Mouse (Mus musculus) adrenal gland, adult 8-10 months (tissue): ENCODE measurements around the gene Cacnb4. TPM values are rescaled to one million over a fixed set of nuclear protein-coding genes. Genes with fewer than 3 reads are reported as not detected.

Source experiments
- DNase-seq: peaks from one replicate; pipeline ENCODE4 v3.0.0; 2022
- total RNA-seq, 4 experiments: library from RNA; stranded (reverse); gene quantifications; 2 replicates each; pipeline ENCODE4 v1.2.4; 2022

Cacnb4 gene
- total RNA-seq, 4 experiments from 2014 or later, result 0.17 to 1.5 (median 0.64) TPM

DNA sequence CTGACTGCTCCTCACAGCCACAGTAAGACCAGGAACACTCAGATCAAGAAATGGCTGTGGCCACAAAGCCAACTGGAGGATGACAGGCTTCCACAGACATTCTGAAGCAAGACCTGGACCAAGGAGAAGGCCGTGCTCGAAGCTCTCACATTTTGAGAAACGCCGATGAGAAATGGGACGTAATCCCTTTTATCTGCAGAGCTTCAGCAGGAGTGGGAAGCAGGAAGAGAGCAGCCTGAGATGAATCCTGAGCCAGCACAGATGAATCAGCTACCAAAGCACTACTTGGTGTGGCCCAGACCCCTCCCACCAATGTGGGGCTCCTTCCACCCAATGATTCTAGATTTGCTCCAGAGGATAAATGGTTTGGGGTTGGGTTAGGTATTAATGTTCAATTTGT, 113.4 kb downstream of the Cacnb4 start:
- DNase-seq, result no peak

DNA sequence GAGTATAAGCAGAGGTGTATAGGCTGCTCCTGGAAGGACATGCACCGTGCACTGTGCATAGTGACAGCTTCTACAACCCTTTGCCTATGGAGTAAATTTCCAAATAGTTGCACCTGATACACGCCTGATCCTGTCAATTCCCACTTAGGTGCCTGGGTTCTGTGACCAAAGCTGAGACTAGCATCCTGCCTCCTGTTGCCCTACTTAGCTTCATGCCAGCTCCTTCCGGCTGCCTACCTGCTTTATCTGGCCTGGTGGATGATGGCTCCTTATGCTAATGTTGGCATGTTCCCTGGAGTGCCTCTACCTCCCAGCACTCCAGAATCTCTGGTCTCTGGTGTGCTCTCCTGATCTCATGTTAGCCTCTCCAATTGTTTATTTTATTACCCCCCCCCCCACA, 114.3 kb downstream of the Cacnb4 start:
- DNase-seq, result no peak

DNA sequence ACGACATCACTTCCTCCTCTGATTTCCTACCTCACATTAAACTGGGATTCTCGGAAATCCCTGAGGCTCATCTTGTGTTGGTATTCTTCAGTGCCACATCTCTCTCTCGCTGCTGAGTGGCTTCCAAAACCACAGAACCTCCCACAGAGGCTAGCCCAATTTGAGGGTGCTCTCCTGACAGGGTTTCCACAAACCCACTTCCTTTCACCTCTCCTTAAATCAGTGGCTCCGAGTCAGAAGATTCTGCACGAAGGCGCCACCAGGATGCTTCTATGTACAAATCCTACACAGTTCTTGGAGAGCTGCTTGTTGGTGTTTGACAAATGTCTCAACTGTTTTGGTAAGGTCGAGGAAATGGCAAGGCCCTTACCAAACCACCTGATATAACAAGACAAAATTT, 115.5 kb downstream of the Cacnb4 start:
- no peak for DNase-seq

DNA sequence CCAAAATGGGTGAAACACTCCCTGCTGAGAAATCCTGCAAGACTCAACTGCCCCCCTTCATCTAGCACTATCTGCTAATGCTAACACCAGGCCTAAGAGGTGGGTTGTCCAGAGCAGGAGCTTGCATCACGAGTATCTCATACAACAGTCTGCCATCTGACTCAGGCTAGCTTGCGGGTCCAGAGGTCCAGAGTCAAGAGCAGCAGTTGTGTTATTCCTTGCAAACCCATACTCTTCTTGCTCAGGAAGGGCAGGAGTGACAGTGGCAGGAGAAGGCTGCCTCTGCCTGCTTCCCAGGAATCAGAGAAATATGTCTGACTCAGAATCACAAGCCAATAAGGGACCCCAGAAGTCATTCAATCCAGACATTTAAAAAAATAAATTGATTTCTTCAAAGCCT, 116.4 kb downstream of the Cacnb4 start:
- DNase-seq, result no peak

DNA sequence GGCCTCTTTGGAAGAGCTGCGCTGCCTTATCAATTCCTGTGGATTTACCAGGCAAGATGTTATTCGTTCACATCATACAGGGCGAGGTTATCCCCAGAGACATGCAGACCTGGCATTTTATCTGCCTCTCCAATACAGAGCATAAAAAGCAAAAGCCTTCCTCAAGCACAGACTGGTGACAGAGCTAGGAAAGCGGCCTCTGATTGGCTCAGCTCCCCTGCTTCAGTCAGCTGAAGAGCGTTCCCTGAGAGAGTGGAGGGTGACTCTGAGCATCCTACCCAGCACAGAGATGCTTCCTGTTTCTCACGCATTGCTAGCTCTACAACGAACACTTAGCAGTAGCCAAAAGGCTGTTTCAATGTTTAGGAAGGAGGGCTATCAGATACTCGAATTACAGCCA, 118.2 kb downstream of the Cacnb4 start:
- no peak for DNase-seq

DNA sequence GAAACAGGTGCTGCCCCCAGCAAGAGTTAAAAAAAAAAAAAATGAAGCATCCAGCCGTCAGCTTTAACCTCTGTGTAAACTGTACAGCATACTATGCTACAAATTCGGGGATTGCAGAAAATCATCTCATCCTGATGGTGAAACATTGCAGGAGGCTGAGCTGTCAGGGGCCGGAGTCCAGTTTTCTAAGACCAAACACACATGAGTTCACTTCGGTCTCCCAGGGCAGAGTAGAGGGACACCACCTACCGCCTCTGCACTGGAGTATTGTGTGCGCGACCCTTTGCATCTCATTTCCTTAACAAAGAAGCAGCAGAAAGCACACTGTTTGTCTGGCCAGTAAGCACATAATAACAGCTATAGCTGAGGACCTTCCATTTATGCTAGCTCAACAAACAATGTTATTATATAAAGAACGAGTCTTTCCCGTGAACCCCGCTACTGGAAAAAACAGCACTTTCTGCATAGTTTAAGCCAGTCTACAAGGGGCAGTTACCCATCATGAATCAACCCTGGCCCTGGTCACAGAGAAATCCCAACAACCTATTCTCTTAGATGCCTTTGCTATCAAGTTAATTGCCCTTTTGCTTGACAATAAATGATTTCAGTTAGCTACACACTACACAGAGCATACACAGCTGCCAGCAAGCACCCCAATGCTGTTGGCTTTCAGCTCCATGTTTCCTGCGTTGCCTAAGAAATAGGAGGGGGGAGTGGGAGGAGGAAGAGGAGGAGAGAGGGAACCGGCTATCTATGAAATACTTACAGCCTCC, 118.9 kb downstream of the Cacnb4 start:
- DNase-seq, result no peak

DNA sequence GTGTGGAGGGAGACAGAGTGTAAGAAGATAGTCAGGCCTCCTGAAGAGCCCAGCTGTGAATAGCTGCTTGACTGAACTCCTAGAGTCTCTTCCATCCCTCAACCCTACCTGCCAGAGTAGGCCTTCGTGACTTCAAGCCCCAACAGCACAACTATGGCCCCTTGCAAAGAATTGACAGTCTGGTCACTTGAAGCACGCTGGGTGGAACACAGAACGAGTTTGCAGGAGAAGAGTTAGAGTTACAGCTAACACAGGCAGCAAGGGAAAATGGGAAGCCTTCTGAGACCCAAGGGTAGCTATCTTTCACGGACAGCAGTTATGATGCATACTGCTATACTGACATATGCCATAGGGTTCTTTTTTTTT, 119.7 kb downstream of the Cacnb4 start:
- DNase-seq, result no peak

DNA sequence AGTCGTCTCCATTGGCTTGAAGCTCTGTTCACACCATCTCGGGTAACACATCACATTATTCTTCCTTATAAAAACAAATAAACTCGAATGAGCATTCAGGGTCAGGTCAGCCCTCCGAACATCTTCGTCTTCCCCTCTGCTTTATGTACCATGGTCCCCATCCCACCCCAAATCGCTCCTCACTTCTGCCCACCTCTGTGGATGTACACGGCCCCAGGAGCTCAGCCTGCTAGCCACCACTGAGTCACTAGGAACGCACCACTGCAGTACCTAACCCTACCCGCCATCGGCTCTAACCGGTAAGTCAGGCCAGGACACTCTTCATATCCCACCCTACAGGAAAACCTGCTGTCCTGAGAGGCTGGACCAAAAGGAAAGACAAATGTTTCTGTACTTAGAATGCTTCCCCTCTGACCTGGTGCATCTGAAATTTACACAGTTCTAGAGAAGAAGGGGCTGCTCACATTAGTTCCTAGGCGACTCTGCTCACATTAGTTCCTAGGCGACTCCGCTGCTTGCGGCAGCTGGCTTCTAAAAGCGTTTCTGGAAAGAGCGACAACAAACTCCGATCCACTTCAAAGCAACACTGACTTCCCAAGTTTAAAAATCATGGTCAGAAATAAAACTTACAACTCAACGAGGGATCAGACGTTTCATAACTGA, 120.2 kb downstream of the Cacnb4 start:
- DNase-seq, result no peak

DNA sequence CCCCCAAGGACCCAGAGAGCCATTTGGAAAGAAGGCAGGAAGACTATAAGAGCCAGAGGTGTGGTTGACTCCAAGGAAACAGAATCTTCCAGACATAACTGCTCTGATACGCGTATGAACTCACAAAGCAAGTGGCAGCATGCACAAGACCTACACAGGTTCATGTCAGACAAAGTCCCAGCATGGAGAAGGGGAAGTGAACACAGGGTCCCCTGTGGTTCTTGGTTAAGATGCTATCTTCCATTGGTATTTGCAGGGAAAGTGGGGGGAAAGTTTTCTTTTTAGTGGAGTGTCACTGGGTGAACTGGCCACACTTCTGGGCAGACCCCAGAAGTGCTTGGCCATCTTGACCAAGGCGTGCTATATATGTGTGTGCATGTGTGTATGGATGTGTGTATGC, 128.2 kb downstream of the Cacnb4 start:
- DNase-seq, result no peak

DNA sequence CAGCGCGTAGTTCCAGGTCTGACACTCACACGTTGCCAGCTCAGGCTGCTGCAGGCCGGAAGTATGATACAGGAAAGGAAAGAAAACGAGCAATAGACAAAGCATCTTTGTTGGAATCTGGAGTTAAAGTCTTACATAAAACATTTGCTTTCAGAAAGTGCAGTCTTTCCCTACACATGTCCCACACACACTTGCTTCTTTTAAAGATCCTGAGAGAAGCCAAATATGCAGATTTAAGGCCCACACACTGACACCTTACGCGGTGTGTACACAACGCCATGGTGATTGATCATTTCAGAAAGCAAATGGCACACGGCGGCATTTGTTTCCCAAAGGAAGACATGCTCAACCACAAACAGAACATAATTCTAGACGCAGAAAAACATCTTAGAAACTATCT, 129.3 kb downstream of the Cacnb4 start:
- DNase-seq, result no peak

DNA sequence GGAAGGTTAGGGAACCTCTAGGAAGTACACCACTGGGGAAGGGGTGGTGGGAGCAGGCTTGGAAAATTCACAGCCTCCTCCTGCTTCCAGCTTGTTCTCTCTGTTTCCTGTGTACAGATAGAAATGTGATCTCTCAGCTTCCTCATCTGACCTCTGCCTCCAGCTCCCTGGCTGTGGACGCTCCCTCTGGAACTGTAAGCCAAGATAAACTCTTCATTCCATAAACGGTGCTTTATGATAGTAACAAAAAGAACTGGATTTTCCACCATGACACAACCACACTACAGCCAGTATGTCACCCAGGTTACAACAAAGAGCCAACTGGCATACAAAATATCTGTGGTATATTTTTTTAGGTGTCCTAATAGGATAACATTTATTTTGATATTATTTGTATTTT, 132.1 kb downstream of the Cacnb4 start:
- no peak for DNase-seq

DNA sequence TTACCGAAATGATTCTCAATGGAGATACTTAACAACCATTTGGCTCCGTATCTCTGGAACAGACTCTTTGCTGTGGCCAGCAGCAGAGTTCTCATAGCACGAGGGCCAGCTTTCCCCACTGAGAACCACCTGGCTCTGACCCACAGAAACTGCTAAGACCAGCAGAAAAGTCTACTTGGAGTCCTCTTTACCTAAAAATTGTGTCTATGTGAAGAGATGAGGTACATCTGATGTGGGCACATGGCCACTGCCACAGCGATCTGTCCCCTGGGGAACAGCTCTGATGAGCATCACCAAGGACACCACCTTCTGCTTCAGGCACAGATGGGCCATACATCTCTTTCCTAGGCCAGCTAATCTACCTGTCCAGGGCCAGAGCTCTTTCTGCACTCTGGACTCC, 135.6 kb downstream of the Cacnb4 start:
- no peak for DNase-seq

DNA sequence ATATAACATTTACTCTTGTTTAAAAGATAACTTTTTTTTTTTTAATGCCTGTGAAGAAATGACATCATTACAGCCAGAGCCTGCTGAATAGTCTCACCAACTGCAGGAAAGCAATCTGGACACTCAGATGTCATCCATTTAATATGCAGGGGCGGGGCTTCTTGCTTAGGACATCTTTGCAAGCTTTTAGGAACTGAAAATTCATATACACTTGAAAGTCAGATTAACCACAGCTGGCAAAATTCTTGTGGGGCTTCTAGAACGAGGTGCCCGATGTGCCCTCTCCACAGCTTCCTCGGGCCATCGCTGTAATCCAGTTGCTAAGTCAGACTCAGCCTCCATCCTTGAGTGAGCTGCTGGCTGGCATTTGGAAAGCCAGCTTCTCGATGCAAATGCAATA, 137.3 kb downstream of the Cacnb4 start:
- DNase-seq, result no peak

DNA sequence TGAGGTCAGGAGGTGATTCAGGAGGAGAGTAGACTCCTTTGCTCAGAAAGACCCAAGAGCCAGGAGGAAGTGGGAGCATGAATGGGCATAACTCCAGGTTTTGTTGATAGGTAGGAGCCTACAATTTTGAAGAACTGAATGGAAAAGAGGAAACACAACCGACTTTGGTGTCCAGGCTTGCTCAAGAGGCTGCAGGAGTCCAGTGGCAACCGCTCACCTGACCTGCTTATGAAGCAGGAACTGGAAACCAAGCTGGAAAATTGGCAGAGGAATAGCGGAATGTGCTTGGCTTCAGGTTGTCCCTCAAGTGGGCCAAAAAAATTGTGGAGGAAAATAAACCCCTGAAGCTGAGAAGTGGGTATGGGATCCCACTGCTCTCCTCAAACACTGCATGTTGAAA, 139.0 kb downstream of the Cacnb4 start:
- no peak for DNase-seq

DNA sequence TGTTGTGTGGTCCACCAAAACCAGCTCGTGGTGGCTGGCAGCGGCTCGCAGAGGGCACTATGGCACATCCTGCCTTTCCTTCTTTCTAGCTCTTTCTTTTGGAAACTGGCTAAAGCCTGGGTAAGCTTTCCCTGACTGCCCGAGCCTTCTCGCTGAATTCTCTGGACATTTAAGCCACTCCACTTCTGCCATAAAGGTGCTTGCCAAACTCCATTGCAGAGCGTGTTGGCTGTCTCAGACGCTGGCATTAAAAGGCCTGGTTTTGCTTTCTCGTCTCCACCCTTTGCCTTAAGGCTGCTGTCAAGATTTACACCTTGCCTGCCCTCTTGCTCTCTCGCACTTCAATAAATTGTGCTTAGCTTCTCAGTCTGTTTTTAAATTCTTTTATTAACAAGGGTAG, 139.5 kb downstream of the Cacnb4 start:
- no peak for DNase-seq

DNA sequence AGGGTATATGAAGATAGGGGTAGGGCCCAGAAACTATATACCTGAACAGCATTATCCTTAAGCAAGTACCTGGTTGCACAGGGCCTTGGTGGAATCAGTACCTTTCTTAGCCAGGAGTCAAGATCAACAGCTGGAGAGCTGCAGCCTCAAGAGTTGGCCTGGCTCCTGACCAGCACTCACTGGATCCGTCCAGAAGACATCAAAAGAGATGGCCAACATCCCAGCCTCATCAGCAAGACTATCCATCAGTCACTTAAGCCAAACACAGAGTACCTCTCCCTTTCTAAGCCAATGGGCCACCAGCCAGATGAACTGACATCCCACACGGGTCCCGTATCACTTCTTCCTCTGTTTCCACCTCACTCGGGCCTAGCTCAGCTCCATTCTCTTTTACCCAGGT, 140.1 kb downstream of the Cacnb4 start:
- no peak for DNase-seq

DNA sequence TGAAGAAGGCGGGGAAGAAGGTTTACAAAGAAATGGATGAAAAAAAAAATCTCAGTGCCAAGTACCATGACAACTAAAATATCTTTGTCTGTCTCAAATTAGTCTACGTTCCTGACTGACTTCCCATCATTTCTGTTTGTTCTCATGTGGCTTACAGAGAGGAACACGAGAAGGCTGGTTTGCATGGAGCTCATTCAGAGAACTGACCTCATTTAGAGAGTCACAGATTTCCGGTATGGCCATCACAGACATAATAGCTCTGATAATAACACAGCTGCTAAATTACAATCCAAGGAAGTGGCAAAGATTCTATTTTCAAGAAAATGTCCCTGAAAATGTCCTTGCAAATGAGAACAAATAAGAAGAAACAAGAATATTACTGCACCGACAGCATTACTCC, 142.9 kb downstream of the Cacnb4 start:
- DNase-seq, result no peak

DNA sequence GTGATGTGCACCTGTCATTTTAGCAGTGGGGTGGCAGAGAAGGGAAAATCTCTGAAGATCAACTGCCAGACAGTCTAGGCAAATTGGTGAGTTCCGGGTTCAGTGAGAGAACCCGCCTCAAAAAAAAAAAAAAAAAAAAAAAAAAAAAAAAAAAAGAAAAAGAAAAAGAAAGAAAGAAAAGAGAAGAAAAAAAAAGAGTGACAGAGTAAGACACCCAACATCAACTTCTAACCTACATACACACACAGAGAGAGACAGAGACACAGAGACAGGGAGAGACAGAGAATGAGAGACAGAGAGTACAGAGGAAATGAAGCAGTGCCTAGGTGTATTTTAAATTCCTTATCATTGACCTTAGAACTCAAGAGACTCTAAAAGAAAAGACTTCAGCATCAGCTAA, 146.1 kb downstream of the Cacnb4 start:
- DNase-seq, result no peak

DNA sequence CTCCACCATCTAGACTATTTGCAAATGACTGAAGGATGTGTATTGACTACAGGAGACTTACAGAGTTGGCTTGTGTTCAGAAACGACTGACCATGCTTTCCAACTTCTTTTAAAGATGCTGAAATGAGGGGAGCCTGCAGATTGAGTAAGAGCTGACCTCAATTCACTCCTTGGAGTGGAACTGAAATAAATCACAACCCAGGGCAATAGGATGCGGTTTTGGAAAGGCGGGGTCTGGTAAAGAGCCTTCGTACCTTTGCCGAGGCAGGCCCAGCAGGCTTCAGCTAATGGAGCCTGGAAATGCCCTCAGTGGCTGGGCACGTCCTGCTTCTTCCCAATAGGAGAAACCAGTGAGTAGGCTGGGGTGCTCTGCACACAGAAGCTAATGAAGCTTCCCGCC, 147.4 kb downstream of the Cacnb4 start:
- DNase-seq, result no peak

DNA sequence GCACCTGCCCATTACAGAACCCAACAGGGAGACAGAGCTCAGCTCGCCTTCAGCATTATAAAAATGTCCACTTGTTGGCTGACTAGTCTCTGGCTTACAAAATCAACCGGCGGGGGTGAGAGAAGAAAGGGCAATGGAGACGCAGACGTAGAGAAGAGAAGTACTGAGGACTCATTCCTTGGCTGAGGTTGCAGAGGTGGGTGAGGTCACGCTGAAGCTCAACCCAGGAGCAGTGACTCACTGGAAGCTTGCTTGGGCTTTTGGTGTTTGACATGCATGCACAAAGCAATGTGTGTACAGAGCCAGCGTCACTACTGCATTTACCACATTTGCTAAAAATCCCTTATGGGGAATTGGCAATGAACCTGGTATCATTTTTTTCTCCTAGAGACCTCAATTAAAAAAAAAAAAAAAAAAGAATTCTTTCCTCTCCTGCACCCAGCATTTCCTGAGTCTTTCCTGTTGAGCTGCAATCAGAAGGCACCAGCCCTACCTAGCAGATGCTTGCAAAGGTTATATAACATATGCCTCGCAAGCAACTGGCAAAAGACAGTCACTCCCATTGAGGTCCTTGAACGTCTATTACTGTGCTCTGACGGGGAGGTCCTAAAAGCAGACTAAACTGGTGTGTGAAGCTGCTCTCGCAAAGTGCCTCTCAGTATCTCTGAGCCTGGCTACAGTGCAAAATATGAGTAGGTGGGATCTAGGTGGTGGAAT, 150.6 kb downstream of the Cacnb4 start:
- no peak for DNase-seq

DNA sequence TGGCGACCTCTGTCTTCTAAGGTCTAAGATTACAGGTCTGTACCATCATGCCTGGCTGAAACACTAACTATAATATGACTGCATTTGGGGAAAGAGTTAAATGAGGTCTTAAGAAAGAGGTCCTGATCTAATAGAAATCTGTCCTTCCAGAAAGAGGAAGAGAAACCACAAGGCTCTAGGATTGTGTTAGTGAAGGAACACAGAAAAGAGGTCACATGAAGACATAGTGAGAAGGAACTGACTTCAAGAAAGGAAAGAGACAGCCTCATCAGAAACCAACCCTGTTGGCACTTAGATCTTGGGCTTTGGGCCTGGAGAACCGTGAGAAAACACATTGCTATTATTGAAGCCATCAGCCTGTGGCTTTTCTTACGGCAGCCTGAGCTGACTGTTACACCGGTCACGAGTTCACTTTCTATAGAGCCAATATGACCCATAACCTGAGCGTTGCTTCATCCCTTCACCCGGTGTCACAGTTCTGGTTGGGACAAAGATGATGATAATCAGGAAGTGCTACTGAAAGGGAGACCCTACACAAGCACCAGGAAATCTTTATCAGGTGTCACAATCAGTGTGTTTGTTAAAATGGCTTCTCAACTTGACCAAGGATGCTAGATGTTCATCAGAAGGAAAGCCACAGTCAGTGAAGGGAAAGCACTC, 153.4 kb downstream of the Cacnb4 start:
- DNase-seq, result no peak

DNA sequence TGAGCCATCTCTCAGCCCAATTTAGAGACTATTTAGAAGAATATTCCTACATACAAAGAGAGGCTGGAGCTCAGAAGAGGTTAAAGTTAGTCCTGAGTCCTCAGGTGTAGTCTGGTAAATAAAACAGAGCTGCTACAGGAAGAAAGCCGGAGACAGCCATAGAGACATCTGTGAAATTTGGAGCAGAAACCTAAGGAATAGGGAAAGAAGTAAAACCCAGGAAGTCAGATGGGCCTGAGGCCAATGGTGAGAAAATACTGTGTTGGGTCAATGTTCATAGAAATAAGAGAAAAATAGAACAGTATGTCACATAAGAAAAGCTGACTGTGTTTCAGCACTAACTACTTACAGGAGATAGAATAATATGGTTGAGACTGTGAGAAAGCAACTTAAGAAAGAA, 155.6 kb downstream of the Cacnb4 start:
- DNase-seq, result no peak

DNA sequence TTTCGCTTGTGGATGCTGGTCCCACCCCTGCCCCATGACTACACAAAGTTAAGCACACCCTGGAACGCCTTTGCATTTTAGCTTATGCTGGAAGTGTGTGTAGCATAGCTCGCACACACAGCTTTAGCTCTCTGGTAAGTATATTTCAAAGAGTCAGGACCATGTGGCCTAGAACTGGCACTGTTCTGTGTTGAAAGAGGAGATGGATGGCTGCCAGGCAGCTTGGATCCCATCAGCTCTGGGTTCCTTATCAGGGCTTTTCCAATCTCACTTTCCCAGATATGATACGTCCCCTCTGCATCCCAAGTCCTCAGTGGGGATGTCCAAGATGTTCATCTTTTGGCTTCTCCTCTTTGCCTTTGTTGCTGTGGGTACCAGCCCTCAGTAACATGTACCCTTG, 157.9 kb downstream of the Cacnb4 start:
- DNase-seq, result no peak
